Mouse (Mus musculus): ENCODE measurements around the gene Ephb4.

GRCm38 (mm10) chr5:137318570-137318969 lies 31.3 kb upstream of the Ephb4 start:
- TF ChIP-seq POLR2A (IDR thresholded peaks at IDR 0.05; ENCODE audit: borderline replicate concordance, insufficient read depth, low read length): no peak
- no peak for TF ChIP-seq CTCF (IDR thresholded peaks at IDR 0.05; ENCODE audit: borderline replicate concordance, insufficient read depth, low read depth, low read length)
